Mouse (Mus musculus) hindbrain, embryonic 16.5 days (tissue): ENCODE measurements at regions not wholly inside any gene's neighbourhood (a gene's known extent, or its start where the extent isn't known, plus 50 kb on each side); places are given as distances from the start of the nearest gene placed in this dataset.

Source experiments
- ATAC-seq: fragments of 200-750 bp; cut with Nextera tagmentation; 2 replicates; pipeline ENCODE4 v1.8.0; 2017; ENCODE audit warnings: moderate TSS enrichment, moderate library complexity
- H3K27ac ChIP-seq: fragments of 300-500 bp; sonication (generic); 2 replicates; pipeline ENCODE4 v1.5.1; 2014; ENCODE audit warnings: low read depth, mild to moderate bottlenecking, control low read depth, low read length, moderate library complexity
- H3K27me3 ChIP-seq: fragments of 300-500 bp; sonication (generic); replicated peaks from 2 replicates; pipeline ENCODE4 v1.6.1; 2014; ENCODE audit warnings: low read length; ENCODE audit not compliant: control insufficient read depth, insufficient read depth
- H3K36me3 ChIP-seq: fragments of 300-500 bp; sonication (generic); 2 replicates; pipeline ENCODE4 v1.6.1; 2014; ENCODE audit warnings: mild to moderate bottlenecking, low read length, moderate library complexity, mixed read lengths; ENCODE audit not compliant: control insufficient read depth, insufficient read depth
- H3K4me1 ChIP-seq: fragments of 300-500 bp; sonication (generic); 2 replicates; pipeline ENCODE4 v1.6.1; 2014; ENCODE audit warnings: low read depth, low read length; ENCODE audit not compliant: control insufficient read depth, insufficient read depth
- H3K4me2 ChIP-seq: fragments of 300-500 bp; sonication (generic); 2 replicates; pipeline ENCODE4 v1.6.1; 2014; ENCODE audit warnings: mild to moderate bottlenecking, low read length, control low read depth, moderate library complexity
- H3K4me3 ChIP-seq: fragments of 300-500 bp; sonication (generic); 2 replicates; pipeline ENCODE4 v1.5.1; 2014; ENCODE audit warnings: mild to moderate bottlenecking, low read length, control low read depth, moderate library complexity
- H3K9ac ChIP-seq: fragments of 300-500 bp; sonication (generic); 2 replicates; pipeline ENCODE4 v1.6.1; 2014; ENCODE audit warnings: low read depth, mild to moderate bottlenecking, control low read depth, low read length, moderate library complexity
- H3K9me3 ChIP-seq: fragments of 300-500 bp; sonication (generic); 2 replicates; pipeline ENCODE4 v1.6.1; 2014; ENCODE audit warnings: mild to moderate bottlenecking, low read length, moderate library complexity; ENCODE audit not compliant: control insufficient read depth
- WGBS: fragments of 180-500 bp; shearing (Covaris S2); extraction: QIAGEN DNeasy Blood & Tissue Kit; methylation state at CpG from one replicate; pipeline ENCODE4 v1.1.7; 2014; 5-methylcytosine and 5-hydroxymethylcytosine counted together

DNA sequence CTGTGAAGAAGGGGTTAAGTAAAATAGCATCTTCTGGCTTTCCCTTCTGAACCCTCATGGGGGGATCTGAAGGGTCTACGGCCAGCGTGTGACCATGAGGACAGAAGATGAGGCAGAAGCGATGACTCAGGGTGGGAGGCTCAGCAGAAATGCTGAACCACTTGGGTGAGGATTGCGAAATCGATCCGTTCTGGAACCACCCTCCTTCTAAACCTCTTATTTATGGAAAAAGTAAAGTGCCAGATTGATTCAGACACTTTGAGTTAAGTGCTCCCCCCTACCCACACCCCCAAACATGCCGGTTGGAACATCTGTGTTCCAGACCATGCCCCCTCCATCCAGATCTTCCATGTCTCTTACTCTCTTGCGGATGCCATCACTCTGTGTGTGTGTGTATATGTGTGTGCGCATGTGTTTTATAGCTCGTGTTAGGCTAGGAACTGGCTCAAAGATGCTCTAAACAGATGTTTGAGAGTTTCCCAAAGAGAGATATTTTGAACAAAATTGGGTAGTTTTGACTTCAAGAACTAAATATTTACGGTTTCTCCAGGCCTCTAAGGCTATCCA lies 190.2 kb upstream of the Prickle1 start:
- no peak overlapping the region for H3K4me3 ChIP-seq
- H3K36me3 ChIP-seq = no peaks in the 10 kb centered on the region
- no peak overlapping the region for H3K4me2 ChIP-seq
- no peak overlapping the region for H3K27ac ChIP-seq
- no peak for ATAC-seq
- no peaks in the 10 kb centered on the region for H3K9me3 ChIP-seq
- no peaks in the 10 kb centered on the region for H3K27me3 ChIP-seq
- WGBS = 92% methylated on average over 11 of the region's 11 CpGs
- H3K9ac ChIP-seq = no peak overlapping the region
- H3K4me1 ChIP-seq = no peaks in the 10 kb centered on the region

GRCm38 (mm10) chr15:93783736-93784135 lies 188.0 kb upstream of the Prickle1 start:
- Histone ChIP-seq H3K4me1 (no peaks in the 10 kb centered on the region), H3K9me3 (no peaks in the 10 kb centered on the region), H3K4me3 (no peak overlapping the region), H3K36me3 (no peaks in the 10 kb centered on the region), H3K9ac (no peak overlapping the region), H3K27ac (no peak overlapping the region), H3K27me3 (no peaks in the 10 kb centered on the region), H3K4me2 (no peak overlapping the region)
- WGBS = 85% methylated on average over 4 of the region's 4 CpGs
- no peak for ATAC-seq

DNA sequence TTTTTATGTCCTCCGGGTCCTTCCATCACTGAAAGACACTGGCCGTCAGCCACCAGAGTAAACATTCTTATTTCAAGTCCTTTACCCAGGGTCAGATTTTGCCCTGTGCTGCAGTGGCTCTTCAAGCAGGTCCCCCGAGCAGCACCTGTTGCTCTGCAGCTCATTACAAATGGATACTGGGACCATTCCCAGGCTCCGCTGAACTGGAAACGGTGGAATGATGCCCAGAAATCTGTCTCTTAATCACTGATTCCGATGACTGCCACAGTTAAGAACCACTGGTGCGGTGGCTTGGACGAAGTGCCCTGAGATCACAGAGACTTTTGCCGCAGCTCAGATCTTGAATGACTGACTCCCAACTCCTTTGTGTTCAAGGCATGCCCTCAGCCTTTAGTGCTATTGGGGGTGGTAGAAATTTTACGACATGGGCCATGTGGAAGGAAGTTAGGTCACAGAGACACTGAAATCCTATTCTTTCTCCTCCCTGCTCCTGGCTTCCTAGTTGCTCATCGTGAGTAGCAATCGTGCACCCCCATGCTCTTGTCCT lies 179.6 kb upstream of the Prickle1 start:
- H3K9me3 ChIP-seq = no peaks in the 10 kb centered on the region
- no peaks in the 10 kb centered on the region for H3K36me3 ChIP-seq
- H3K4me2 ChIP-seq = no peak overlapping the region
- peaks cover 2% of the 10 kb centered on the region; the same call in 1 of the 2 replicates for H3K4me1 ChIP-seq
- H3K9ac ChIP-seq = no peak overlapping the region
- ATAC-seq = peak; percentile 42; the same call in 1 of the 2 replicates
- no peaks in the 10 kb centered on the region for H3K27me3 ChIP-seq
- H3K4me3 ChIP-seq = no peak overlapping the region
- no peak overlapping the region for H3K27ac ChIP-seq
- WGBS = 53% methylated on average over 12 of the region's 12 CpGs

DNA sequence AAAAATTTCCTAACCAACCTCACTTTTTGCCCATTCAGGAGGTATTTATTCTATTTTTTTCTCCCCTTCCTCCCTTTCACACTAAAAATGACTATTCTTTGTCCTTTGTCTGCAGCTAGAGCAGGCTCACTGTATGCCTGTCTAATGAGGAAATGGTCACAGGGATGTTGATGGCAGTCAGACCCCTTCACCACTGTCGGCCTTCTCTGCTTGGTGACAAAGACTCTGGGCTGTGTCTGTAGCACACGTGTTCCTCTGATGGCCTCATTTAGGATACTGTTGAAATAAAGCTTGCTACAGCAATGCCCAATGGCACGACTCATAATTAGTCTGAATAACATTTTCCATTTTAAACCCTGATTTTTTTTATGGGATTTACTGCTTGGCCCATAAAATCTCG lies 178.6 kb upstream of the Prickle1 start:
- ATAC-seq = no peak
- Histone ChIP-seq H3K4me2 (no peak overlapping the region), H3K27me3 (no peaks in the 10 kb centered on the region), H3K9ac (no peak overlapping the region), H3K36me3 (no peaks in the 10 kb centered on the region), H3K4me1 (peaks cover 2% of the 10 kb centered on the region; the same call in 1 of the 2 replicates), H3K4me3 (no peak overlapping the region), H3K9me3 (no peaks in the 10 kb centered on the region), H3K27ac (no peak overlapping the region)
- WGBS = 64% methylated on average over 4 of the region's 4 CpGs

GRCm38 (mm10) chr15:93766981-93767380 lies 171.3 kb upstream of the Prickle1 start:
- Histone ChIP-seq H3K4me2 (no peak overlapping the region), H3K9ac (no peak overlapping the region), H3K4me1 (no peaks in the 10 kb centered on the region), H3K27me3 (no peaks in the 10 kb centered on the region), H3K9me3 (no peaks in the 10 kb centered on the region), H3K4me3 (no peak overlapping the region), H3K36me3 (no peaks in the 10 kb centered on the region), H3K27ac (no peak overlapping the region)
- WGBS = 87% methylated on average over 3 of the region's 3 CpGs
- ATAC-seq = no peak

DNA sequence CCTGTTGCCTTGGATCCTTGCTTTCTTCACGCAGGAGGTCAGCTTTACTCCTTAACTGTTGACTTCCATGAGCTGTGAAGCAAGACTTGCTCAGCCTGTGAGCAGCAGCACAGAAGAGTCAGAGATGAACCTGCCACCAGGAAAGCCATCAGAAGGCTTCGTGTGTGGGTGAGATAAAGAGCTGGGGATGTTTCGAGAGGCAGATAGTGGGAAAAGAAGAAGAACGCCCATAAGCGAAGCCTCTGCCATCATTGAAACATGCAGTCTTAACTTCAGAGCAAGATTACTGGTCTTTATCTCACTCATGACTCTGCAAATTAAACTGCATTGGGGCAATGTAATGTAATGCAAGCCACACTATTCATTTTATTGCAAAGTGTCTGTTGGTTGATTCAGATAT lies 167.4 kb upstream of the Prickle1 start:
- H3K4me3 ChIP-seq = no peak overlapping the region
- 87% methylated on average over 5 of the region's 5 CpGs for WGBS
- no peak for ATAC-seq

GRCm38 (mm10) chr15:93758204-93758836 lies 162.6 kb upstream of the Prickle1 start:
- Histone ChIP-seq H3K27ac (no peak overlapping the region), H3K36me3 (no peaks in the 10 kb centered on the region), H3K9me3 (no peaks in the 10 kb centered on the region), H3K4me3 (no peak overlapping the region), H3K9ac (no peak overlapping the region), H3K4me1 (no peaks in the 10 kb centered on the region), H3K27me3 (no peaks in the 10 kb centered on the region), H3K4me2 (no peak overlapping the region)
- no peak for ATAC-seq
- 89% methylated on average over 8 of the region's 8 CpGs for WGBS

More for the DNA sequence above, 167.4 kb upstream of the Prickle1 start:
- Histone ChIP-seq H3K4me1 (no peaks in the 10 kb centered on the region), H3K27me3 (no peaks in the 10 kb centered on the region), H3K9me3 (no peaks in the 10 kb centered on the region), H3K27ac (no peak overlapping the region), H3K36me3 (no peaks in the 10 kb centered on the region), H3K4me2 (no peak overlapping the region), H3K9ac (no peak overlapping the region)

DNA sequence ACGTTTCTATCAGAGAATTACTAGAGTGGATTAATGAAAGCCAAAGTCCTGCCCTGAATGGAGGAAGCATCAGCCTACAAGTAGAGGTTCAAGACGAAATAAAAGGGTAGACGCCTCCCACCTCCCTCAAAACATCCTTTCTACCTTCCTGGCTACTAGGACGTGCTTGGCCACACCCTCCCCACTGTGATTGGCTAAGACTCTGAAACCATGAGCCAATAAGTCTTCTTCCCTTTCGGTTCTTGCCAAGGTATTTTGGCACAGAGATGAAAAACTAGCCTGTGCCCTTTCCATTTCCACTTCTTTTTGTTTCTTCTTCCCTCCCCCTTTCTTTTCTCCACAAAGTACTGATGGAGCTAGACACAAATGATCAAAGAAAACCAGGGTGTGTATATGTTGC lies 160.3 kb upstream of the Prickle1 start:
- H3K27ac ChIP-seq = no peak overlapping the region
- H3K4me1 ChIP-seq = no peaks in the 10 kb centered on the region
- no peaks in the 10 kb centered on the region for H3K27me3 ChIP-seq
- ATAC-seq = no peak
- H3K4me3 ChIP-seq = no peak overlapping the region
- WGBS = 76% methylated on average over 5 of the region's 5 CpGs
- no peaks in the 10 kb centered on the region for H3K9me3 ChIP-seq
- no peaks in the 10 kb centered on the region for H3K36me3 ChIP-seq
- H3K9ac ChIP-seq = no peak overlapping the region
- H3K4me2 ChIP-seq = no peak overlapping the region

DNA sequence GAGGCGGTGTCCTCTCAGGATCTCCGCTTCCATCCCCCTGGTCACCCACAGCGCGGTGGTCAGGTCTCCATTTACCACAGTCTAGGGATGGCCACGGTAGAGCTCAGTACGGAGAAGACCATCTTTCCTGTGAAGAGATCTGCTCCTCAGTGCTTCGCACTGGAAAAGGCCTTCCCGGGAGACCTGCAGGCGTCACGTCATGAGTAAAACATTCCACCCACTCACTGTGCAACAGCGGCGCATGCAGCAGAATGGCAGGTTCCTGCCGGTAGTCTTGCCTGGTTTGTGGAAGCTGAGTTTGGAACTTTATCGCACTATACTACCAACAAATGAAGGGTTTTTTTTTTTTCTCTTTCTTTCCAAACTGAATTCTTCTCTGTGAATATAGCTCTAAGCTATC lies 156.1 kb upstream of the Prickle1 start:
- ATAC-seq = no peak
- no peak overlapping the region for H3K9ac ChIP-seq
- no peaks in the 10 kb centered on the region for H3K9me3 ChIP-seq
- no peaks in the 10 kb centered on the region for H3K36me3 ChIP-seq
- H3K4me2 ChIP-seq = no peak overlapping the region
- no peak overlapping the region for H3K27ac ChIP-seq
- no peaks in the 10 kb centered on the region for H3K4me1 ChIP-seq
- no peak overlapping the region for H3K4me3 ChIP-seq
- WGBS = 87% methylated on average over 14 of the region's 14 CpGs
- no peaks in the 10 kb centered on the region for H3K27me3 ChIP-seq
